Mouse (Mus musculus): ENCODE results near the gene Pxn.

Pxn gene

DNA sequence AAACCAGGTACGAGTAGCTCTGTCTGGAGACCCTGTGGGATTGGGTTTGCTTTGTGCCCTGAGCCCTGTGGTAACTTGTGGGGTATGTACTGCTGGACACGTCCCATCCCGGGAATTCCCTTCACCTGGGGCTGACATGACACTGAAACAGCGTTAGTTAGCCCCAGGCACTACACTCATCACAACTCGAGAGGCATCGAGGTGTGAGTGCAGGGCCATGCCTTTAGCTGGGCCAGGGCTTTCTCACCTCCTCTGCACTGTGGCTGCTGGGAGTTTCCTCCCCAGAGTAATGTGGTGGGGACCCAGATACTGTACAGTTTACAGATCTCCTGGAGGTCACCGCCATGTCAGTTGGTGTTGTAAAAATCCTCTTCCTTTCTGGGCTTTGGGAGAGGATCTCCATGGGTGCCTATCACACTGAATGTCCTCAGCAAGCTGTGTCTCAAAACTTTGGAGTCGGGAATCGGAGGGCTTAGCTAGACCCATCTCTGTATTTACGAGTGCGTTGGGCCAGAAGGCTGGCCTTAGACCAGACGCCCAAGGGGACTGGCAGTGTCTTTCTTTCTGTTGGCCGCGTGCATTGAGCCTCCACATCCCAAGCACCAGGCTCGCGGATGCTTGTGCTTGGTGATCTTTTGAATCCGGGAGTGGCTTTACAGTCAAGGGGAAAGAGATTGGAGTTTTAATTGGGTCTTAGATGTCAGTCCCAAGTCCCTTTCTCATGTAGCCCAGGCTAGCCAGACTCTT lies 20.2 kb downstream of the Pxn start:
- DNase-seq (ENCODE audit: extremely low read depth, low read depth): no peak

DNA sequence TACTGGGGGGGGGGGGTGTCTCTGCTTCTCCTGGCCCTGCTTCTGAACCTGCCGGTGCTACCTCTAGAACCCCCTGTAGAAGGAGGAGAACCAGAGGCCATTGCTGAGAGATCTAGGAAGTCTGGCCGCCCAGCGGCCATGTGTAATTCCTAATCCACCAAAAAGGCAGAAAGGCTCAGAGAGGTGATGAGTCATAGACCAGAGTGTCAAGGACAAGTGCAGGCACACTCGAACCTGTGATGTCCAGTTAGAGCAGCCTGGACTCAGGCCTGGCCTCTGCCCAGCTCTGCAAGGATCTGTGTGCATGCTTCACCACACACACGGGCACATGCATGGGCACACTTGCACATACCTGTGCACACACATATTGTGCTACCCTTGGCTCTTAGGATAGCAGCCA lies 21.7 kb downstream of the Pxn start:
- no peak for DNase-seq (ENCODE audit: extremely low read depth, low read depth)

DNA sequence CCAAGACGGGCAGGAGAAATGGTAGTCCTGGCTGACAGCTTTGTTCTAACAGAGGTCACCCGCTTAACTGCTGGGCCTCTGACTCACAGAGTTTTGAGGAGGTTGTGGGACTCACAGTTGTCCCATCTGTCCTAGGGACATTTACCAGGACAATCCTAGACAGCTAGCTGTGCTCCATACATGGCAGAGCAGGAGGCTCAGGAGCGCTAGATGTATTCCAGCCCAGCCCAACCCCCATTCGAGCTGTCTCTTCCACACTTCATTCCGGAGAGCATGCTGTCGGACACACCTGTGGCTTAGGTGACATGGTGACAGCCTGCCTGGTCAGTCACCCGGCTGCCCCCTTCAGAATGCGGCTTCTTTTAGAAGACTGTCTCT lies 22.9 kb downstream of the Pxn start:
- DNase-seq (ENCODE audit: extremely low read depth, low read depth): no peak

GRCm38 (mm10) chr5:115529742-115530446 lies 23.4 kb downstream of the Pxn start:
- no peak for DNase-seq (ENCODE audit: extremely low read depth, low read depth)

DNA sequence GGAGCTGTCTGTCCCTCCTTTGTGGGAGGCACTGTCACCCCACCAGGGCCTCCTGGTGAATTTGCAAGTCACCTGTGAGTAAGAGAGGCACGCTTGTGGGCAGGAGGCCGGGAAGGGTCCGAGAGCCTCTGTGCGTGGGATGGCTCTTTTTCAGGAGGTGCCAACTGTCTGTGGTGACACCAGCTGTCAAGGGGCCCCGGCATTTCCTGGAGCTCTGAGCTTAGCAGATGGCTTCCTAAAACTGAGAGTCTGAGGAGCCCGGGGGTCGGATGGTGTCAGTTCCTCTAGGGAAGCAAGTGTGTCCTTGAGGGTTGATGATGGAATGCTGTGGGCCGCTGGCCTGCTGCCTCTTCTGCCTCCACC lies 24.0 kb downstream of the Pxn start:
- DNase-seq (ENCODE audit: extremely low read depth, low read depth): no peak

DNA sequence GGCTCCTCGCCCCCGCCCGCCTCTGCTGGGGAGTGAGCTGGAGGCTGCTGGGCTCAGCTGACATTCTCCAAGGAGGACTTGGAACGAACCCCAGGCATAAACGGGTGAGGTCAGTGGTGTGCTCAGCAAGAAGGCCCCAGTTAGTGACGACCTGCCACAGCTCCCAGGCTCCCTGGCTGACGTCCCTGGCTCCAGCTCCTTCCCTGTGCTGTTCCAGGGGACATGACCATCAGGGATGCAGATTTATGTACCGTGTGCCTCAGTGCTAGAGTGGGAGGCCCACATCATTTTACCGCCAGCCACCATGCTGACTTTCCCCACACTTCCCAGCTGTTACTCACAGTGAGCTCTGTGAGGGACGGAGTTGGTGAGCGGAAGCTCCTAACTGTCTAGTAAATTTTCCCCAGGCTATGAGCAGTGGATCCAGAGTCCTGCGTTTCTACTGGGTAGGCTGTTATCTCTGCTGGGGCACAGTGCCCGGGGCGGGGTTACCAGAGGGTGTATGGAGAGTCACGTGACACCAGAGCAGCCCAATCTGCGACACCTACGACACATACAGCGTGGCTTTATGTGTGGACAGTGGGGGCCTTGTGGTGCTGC lies 25.3 kb downstream of the Pxn start:
- peak; percentile 85 for DNase-seq (ENCODE audit: extremely low read depth, low read depth)

DNA sequence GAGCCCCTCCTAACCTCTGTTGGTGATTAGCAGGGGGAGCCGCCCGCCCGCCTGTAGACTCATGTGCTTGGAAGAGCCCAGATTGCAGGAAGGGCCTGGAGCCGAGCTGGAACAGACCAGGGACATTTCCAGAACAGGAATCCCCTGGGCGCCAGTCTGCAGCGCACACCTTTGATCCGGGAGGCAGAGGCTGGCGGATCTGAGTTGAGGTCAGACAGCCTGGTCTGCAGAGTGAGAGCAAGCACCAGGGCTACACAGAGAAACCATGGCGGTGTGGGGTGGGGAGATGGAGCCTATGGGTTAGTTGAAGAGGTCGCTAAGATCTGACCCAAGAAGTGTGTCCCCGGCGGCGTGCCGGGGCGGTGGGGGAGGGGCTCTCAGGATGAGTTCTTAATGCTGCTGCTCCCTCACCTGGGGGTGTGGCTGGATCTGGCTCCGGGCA lies 27.8 kb downstream of the Pxn start:
- DNase-seq (ENCODE audit: extremely low read depth, low read depth): no peak

DNA sequence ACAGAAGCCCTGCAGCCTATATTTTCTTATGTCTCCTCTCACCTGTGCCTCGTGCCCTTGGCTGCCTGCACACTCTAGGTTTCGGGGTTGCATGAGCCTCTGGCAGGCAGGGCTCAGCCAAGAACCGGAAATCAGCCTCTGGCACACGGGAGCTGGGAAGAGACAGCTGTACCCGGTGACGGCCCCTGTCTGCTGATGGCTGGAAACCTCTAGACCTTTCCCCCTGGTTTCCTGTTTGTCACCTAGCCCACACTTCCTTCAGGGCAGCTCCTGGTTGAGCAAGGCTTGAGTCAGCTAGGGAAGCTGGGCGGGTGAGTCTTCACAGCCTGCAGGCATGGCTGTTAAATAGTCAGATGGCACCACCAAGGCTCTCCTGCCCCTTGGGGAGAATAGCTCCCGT lies 28.4 kb downstream of the Pxn start:
- no peak for DNase-seq (ENCODE audit: extremely low read depth, low read depth)

GRCm38 (mm10) chr5:115535635-115536034 lies 29.2 kb downstream of the Pxn start:
- DNase-seq (ENCODE audit: extremely low read depth, low read depth): peak; percentile 71

DNA sequence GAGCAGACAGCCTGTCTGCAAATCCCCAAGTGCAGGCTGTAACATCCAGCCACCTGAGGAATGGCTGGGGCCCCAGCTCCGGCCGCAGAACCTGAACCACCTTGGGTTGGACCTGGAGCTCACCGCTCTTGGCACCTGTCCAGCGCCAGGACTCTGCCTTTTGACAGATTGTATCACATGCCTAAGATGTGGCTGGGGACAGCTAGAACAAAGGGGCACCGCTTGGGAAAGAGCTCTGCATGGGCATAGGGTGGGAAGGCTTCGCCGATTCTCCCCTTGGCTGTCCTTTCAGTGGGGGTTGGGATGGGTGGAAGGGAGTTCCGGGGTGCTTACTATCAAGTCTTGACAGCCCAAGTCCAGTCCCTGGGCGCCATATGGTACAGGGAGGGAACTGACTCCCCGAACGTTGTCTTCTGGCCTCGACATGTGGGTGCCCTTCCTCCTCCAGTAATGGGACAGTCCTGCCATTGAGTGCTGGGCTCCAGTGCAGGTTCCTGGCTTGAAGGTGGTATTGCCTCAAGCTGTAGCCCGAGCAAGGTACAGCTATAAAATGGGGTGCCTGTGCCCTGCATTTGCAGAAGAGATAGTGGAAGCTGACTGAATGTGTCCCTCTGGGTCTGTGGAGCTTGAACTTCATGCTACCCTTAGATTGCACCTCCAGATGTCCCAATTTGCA lies 31.7 kb downstream of the Pxn start:
- DNase-seq (ENCODE audit: extremely low read depth, low read depth): no peak

DNA sequence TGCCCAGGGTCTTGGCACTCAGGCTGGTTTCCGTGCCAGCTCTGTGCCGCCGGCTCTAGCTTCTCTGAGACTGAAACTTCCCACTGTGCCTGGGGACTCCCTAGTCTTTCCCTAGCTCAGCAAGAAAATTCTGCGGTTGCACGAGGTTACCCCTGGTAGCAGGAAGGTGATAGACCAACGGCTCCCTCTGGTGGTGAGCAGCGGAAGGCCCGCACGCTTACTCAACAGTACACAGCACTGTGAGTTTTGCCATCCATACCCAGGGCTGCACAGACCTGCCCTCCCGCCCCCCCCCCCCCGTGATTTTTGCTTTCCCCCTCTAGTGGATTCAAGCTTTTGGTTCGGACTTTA lies 32.2 kb downstream of the Pxn start:
- peak; percentile 66 for DNase-seq (ENCODE audit: extremely low read depth, low read depth)

DNA sequence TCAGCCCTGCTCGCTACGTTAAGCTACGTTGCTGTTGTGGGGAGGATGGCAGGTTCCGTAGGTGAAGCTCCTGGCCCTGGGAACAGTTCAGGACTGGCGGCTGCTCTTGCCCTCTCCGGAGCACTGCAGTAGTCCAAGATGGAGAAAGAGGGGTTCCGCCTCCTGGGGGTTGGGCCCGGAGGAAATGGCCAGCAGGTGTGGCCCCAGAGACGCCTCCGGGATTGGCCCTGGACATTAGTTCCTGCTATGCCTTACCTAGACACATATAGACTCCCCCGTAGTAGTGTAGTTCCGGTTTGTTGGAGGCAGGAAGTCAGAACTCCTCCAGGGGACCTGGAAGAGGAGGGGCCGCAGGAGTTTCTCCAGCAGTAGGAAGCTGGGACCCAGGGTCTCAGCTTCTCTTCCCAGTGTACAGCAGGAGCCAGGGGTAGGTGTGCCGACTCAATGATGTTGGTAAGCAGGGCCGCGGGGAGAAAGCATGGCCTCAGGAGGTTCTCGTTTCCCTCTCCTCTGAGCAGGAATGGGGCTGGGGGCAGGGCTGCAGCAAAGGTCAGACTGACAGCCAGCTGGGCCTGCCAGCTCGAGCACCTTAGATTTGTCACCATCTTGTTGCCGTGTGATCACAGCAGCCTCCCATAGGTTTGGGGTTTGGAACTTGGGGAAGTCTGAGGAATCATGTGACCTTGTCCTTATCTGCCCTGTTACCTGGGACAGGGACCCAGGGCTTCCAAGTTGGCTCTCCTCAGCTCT lies 36.3 kb downstream of the Pxn start:
- DNase-seq (ENCODE audit: extremely low read depth, low read depth): no peak

- no peak for DNase-seq (ENCODE audit: extremely low read depth, low read depth)
Measured at GRCm38 (mm10) chr5:115543509-115544253, 37.2 kb downstream of the Pxn start.

DNA sequence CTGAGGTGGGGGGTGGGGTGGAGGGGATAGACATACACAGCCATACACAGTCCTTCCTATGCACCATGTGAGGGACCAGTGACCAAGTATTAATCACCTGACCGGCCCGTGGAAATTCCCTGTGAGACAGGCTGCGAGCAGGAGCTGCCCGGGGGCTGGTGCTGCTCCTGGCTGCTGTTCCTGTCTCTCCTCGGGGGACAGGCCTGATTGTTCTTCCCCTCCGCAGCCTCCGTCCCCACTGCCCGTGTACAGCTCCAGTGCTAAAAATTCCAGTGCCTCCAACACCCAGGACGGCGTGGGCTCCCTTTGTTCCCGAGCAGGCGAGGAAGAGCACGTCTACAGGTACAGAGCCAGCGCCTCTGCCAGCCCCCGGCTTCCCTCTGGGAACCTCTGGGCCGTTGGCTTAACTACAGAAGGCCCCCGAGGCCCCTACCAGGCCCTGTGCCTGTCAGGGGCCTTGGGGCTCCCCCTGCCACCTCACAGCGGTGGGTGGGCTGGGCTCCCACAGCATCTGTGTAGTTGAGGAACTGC lies 38.2 kb downstream of the Pxn start:
- no peak for DNase-seq (ENCODE audit: extremely low read depth, low read depth)

GRCm38 (mm10) chr5:115545636-115546035 lies 39.2 kb downstream of the Pxn start:
- no peak for DNase-seq (ENCODE audit: extremely low read depth, low read depth)

DNA sequence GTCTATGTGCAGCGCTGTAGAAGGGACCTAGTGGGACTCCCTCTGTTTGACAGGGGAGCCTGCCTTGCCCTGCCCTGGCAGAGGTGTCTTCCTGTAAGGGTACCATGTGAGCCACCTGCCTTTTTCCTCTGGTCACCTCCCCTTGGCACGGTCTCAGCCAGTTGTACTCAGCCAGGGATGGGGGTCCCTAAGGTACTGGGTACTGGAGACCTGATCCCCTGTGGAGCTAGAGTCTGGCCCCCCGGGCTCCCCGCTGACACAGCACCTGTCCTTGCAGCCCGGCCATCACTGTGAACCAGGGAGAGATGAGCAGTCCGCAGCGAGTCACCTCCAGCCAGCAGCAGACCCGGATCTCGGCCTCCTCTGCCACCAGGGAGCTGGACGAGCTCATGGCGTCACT lies 40.1 kb downstream of the Pxn start:
- DNase-seq (ENCODE audit: extremely low read depth, low read depth): no peak

DNA sequence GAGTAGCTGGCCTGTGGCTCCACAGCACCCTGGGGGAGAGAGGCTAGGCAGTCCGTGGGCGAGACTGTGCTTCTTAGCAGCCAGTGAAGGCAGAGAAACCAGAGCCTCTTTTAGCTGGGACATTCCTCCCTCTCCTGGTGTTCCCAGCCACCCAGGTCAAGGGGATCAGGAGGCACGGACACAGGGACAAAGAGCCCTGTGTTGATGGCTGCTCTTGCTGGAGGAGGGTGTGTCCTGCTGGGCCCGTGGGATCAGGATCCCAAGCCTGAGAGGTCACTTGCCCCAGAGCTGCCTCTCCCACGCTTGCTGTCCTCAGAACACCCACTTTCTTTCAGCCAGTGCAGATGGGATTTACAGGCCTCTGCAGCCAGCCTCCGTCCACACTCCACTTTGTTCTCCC lies 40.5 kb downstream of the Pxn start:
- no peak for DNase-seq (ENCODE audit: extremely low read depth, low read depth)

DNA sequence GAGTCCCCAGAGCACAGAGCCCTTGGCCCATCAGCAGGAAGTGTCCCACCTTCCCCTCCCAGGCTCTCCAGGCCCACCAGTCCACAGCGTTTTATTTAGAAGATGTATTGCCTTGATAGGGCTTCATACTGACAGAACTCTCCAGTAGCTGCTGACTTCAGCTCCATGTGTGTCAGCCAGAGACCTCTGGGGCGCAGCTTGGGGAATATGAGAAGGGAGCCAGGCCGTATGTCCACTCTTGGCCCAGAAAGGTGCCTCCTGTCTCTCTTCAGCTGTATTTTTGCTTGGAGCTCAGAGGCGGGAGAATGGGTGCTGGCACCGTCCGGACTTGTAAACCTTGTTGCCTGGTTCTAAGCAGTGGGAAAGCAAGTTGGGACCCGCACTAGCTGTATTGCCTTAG lies 40.9 kb downstream of the Pxn start:
- DNase-seq (ENCODE audit: extremely low read depth, low read depth): no peak

DNA sequence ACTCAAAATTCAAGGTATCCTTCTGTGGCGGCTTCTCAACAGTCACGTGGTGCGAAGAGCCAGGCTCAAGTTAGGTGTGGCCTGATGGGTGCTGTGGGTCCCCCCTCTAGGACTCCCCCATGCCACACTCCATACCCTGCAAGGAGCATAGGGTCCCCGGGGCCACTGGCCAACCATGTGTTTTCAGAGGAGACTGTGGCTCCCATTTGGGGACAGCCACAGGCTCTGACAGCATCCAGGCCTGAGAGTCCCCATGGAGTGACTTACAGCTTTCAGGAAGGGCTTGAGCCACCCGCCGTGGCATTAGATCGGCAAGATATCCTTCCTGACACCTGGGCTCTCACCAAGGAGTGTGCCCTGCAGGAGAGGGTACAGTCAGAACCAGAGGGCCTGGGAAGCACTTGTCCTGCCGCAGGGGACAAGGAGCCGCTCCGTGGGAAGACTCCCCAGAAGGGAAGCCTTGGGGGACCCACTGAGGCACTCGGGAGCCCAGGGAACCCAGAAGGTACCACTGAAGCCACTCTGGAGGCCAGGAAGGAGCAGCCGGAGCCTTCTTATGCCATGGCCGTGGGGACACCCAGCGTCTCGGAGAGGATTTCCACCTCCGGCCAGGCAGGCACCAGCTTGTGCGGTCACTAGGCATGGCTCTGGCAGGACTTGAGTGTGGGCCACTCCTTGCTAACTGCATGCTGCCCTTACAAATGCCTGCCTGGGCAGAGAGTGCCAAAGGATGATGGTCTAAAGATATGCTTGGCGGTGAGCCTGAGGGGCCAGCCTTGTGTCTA lies 42.2 kb downstream of the Pxn start:
- no peak for DNase-seq (ENCODE audit: extremely low read depth, low read depth)

DNA sequence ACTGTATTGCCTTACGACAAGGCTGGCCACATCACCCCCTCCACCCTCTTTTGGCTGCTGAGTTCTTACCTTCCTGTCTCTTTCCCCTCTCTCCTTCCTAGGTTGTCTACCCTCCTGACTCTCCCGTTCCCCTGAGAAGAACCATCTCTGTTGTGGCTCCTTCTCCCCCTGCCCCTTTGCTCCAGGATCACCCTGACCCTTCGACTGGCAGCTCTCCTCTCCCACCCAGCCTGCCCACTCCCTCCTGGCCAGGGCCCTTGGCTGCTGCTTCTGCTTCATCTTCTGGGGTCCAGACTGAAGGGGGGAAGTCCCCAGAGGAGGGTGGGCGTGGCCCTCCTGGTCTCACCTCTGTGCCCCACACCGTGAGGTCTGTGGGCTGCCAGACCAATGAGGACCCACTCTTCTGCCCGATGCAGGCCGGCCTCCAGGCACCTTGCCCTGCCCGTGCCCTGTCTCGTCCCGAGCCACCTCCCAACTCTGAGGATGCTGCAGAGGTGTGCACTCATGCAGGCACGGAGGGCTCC lies 44.1 kb downstream of the Pxn start:
- DNase-seq (ENCODE audit: extremely low read depth, low read depth): no peak
